Comparison of ENCODE assay signal across 1 mouse cellular context in genomic region chr4:22395404-22395803, GRCm38 (mm10).
A peak's percentile ranks its signal among the peaks of the same experiment; 100 is the strongest.
TF ChIP-seq lines count a peak whose summit lies in the region.

No protein-coding gene starts in this region.

TF ChIP-seq in MEL, 35 proteins besides CTCF, POLR2A, EP300 and RAD21 (continued from another document):
- 0 out of 2 replicates have a peak, but pooled peaks have one; percentile 11 for TF ChIP-seq TBP (IDR thresholded peaks at IDR 0.05; ENCODE audit: low read depth, low read length)
- no peak for TF ChIP-seq NRF1 (IDR thresholded peaks at IDR 0.05; ENCODE audit: insufficient read depth, low read depth, low read length, poor library complexity, severe bottlenecking)
- no peak for TF ChIP-seq ZC3H11A (IDR thresholded peaks at IDR 0.05; ENCODE audit: low read depth, low read length)
